Comparison of ENCODE assay signal across 16 mouse cellular contexts in genomic region chr2:152346776-152347465, GRCm38 (mm10). TPM values are rescaled to one million over a fixed set of nuclear protein-coding genes. Genes with fewer than 3 reads are reported as not detected.
A peak's percentile ranks its signal among the peaks of the same experiment; 100 is the strongest.
DNase-seq lines count a peak whose midpoint lies in the region; ATAC-seq and TF ChIP-seq lines count a peak whose summit lies in the region.
"Had no signal": no experiment of that assay in that cellular context is flagged by ENCODE, and none has a peak within 500 bp of the region (broad histone marks: within the 10 kb centered on the region; RNA-seq: fewer than 3 reads in every experiment).

No protein-coding gene starts in this region.

- no peaks in the 10 kb centered on the region for H3K36me3 ChIP-seq in limb, embryonic 14.5 days (ENCODE audit: control insufficient read depth, insufficient read depth, low read length)
- no peaks in the 10 kb centered on the region for H3K36me3 ChIP-seq in limb, embryonic 10.5 days
- H3K36me3 ChIP-seq in forebrain, embryonic 16.5 days (ENCODE audit: control insufficient read depth, insufficient read depth), result no peaks in the 10 kb centered on the region
- H3K36me3 ChIP-seq: embryonic facial prominence, embryonic 12.5 days; hindbrain, embryonic 12.5 days; midbrain, embryonic 10.5 days had no signal

- H3K4me3 ChIP-seq in limb, embryonic 14.5 days (replicated peaks; ENCODE audit: low read length), result no peak overlapping the region
- no peak overlapping the region for H3K4me3 ChIP-seq in limb, embryonic 10.5 days
- H3K4me3 ChIP-seq in forebrain, embryonic 16.5 days (replicated peaks; ENCODE audit: low read length), result no peak overlapping the region
- H3K4me3 ChIP-seq: embryonic facial prominence, embryonic 12.5 days; hindbrain, embryonic 12.5 days; left cerebral cortex, adult 2 months; midbrain, embryonic 10.5 days had no signal

- no peak for TF ChIP-seq POLR2A in limb, embryonic 14.5 days (IDR thresholded peaks at IDR 0.05; ENCODE audit: borderline replicate concordance, extremely low read depth, insufficient read depth, insufficient read length)

- 39% methylated on average over 9 of the region's 9 CpGs for WGBS in limb, embryonic 14.5 days
- 45% methylated on average over 9 of the region's 9 CpGs for WGBS in limb, embryonic 10.5 days
- WGBS in forebrain, embryonic 16.5 days, result 56% methylated on average over 9 of the region's 9 CpGs

- no peak overlapping the region for H3K4me2 ChIP-seq in limb, embryonic 14.5 days (replicated peaks; ENCODE audit: low read depth, low read length, severe bottlenecking)
- no peak overlapping the region for H3K4me2 ChIP-seq in forebrain, embryonic 16.5 days (ENCODE audit: low read length)
- H3K4me2 ChIP-seq: embryonic facial prominence, embryonic 12.5 days; hindbrain, embryonic 12.5 days had no signal

- peak overlapping the region; percentile 2; the same call in 1 of the 2 replicates for H3K9ac ChIP-seq in limb, embryonic 14.5 days (ENCODE audit: low read depth, low read length, severe bottlenecking)
- no peak overlapping the region for H3K9ac ChIP-seq in forebrain, embryonic 16.5 days (replicated peaks; ENCODE audit: low read depth, low read length)
- H3K9ac ChIP-seq: embryonic facial prominence, embryonic 12.5 days; hindbrain, embryonic 12.5 days had no signal

- no peak for ATAC-seq in limb, embryonic 14.5 days (ENCODE audit: low FRiP score, low read depth)
- no peak for ATAC-seq in forebrain, embryonic 16.5 days
- ATAC-seq: intestine, postnatal 0 days had no signal

- DNase-seq in limb, embryonic 14.5 days (ENCODE audit: low spot score), result no peak
- DNase-seq in limb, embryonic 10.5 days (ENCODE audit: low spot score), result no peak
- DNase-seq in adipocyte (ENCODE audit: low spot score) (peak; percentile 81), liver (peak; percentile 60)
- DNase-seq in yolk sac, embryonic 10.5 days (ENCODE audit: low spot score), result peak; percentile 44
- no peak for DNase-seq in retina, embryonic 14.5 days (ENCODE audit: low spot score)
- DNase-seq: cerebellum, adult 8-10 months; lung, adult 2 months; thymus, postnatal 36 days had no signal

- no peak overlapping the region for H3K27ac ChIP-seq in limb, embryonic 14.5 days (replicated peaks; ENCODE audit: low read depth, low read length)
- H3K27ac ChIP-seq in limb, embryonic 10.5 days, result no peak overlapping the region
- H3K27ac ChIP-seq in forebrain, embryonic 16.5 days (ENCODE audit: low read length), result no peak overlapping the region
- H3K27ac ChIP-seq: embryonic facial prominence, embryonic 12.5 days; hindbrain, embryonic 12.5 days; left cerebral cortex, adult 2 months; midbrain, embryonic 10.5 days; stomach, postnatal 0 days had no signal

- 0 out of 2 replicates have a peak, but pooled peaks cover 2% of the 10 kb centered on the region for H3K4me1 ChIP-seq in limb, embryonic 14.5 days (ENCODE audit: control insufficient read depth, insufficient read depth, low read length)
- peaks cover 23% of the 10 kb centered on the region for H3K4me1 ChIP-seq in limb, embryonic 10.5 days
- H3K4me1 ChIP-seq in forebrain, embryonic 16.5 days (replicated peaks; ENCODE audit: control insufficient read depth, insufficient read depth, low read length), result peaks cover 7% of the 10 kb centered on the region

- H3K27me3 ChIP-seq in limb, embryonic 14.5 days (ENCODE audit: control insufficient read depth, insufficient read depth, low read length), result no peaks in the 10 kb centered on the region
- H3K27me3 ChIP-seq in limb, embryonic 10.5 days (ENCODE audit: low read depth, poor library complexity, severe bottlenecking), result peaks cover 34% of the 10 kb centered on the region
- peaks cover 2% of the 10 kb centered on the region for H3K27me3 ChIP-seq in forebrain, embryonic 16.5 days (replicated peaks; ENCODE audit: control insufficient read depth, insufficient read depth, low read length)

- H3K9me3 ChIP-seq in limb, embryonic 14.5 days (ENCODE audit: control insufficient read depth, low read length), result no peaks in the 10 kb centered on the region
- H3K9me3 ChIP-seq in limb, embryonic 10.5 days (replicated peaks), result no peaks in the 10 kb centered on the region
- H3K9me3 ChIP-seq in forebrain, embryonic 16.5 days (ENCODE audit: control insufficient read depth, low read length), result no peaks in the 10 kb centered on the region
- H3K9me3 ChIP-seq: embryonic facial prominence, embryonic 12.5 days; hindbrain, embryonic 12.5 days; midbrain, embryonic 10.5 days had no signal

RNA-seq across cellular contexts. Expression of gene Trib3, which starts 3.1 kb away (rescaled TPM):
- 0.77 and 0.99 TPM in 2 replicates for polyA plus RNA-seq in limb, embryonic 14.5 days (2012; rRNA removed)
- 1.2 and 1.4 TPM in 2 replicates for polyA plus RNA-seq in limb, embryonic 14.5 days (2014; fragmentation: Nextera tagmentation; extraction: Ambion mirVana)
- polyA plus RNA-seq in limb, embryonic 10.5 days (2016; fragmentation: Nextera tagmentation; extraction: Ambion mirVana), result 2.6 and 3.2 TPM in 2 replicates
- 0.78 and 1.9 TPM in 2 replicates for polyA plus RNA-seq in forebrain, embryonic 16.5 days (2015; fragmentation: Nextera tagmentation; extraction: Ambion mirVana)

RNA-seq across cellular contexts. Expression of gene Rbck1, which starts 14.5 kb away (rescaled TPM):
- 219 and 287 TPM in 2 replicates for polyA plus RNA-seq in limb, embryonic 14.5 days (2012; rRNA removed)
- 89.5 and 94.1 TPM in 2 replicates for polyA plus RNA-seq in limb, embryonic 14.5 days (2014; fragmentation: Nextera tagmentation; extraction: Ambion mirVana)
- polyA plus RNA-seq in limb, embryonic 10.5 days (2016; fragmentation: Nextera tagmentation; extraction: Ambion mirVana), result 85.8 and 92.6 TPM in 2 replicates
- 104 and 111 TPM in 2 replicates for polyA plus RNA-seq in forebrain, embryonic 16.5 days (2015; fragmentation: Nextera tagmentation; extraction: Ambion mirVana)

RNA-seq across cellular contexts. Expression of gene Nrsn2, which starts 29.5 kb away (rescaled TPM):
- polyA plus RNA-seq in limb, embryonic 14.5 days (2012; rRNA removed), result 3.6 and 4.9 TPM in 2 replicates
- polyA plus RNA-seq in limb, embryonic 14.5 days (2014; fragmentation: Nextera tagmentation; extraction: Ambion mirVana), result 2.5 and 2.7 TPM in 2 replicates
- polyA plus RNA-seq in limb, embryonic 10.5 days (2016; fragmentation: Nextera tagmentation; extraction: Ambion mirVana), result 0.59 and 1.4 TPM in 2 replicates
- polyA plus RNA-seq in forebrain, embryonic 16.5 days (2015; fragmentation: Nextera tagmentation; extraction: Ambion mirVana), result 10.5 and 22.6 TPM in 2 replicates
- polyA plus RNA-seq: lung, adult 2 months had no signal

RNA-seq across cellular contexts. Expression of gene Sox12, which starts 50.9 kb away (rescaled TPM):
- polyA plus RNA-seq in limb, embryonic 14.5 days (2012; rRNA removed), result 48.8 and 60.7 TPM in 2 replicates
- 13.5 and 17.1 TPM in 2 replicates for polyA plus RNA-seq in limb, embryonic 14.5 days (2014; fragmentation: Nextera tagmentation; extraction: Ambion mirVana)
- polyA plus RNA-seq in limb, embryonic 10.5 days (2016; fragmentation: Nextera tagmentation; extraction: Ambion mirVana), result 9.9 and 11.8 TPM in 2 replicates
- polyA plus RNA-seq in forebrain, embryonic 16.5 days (2015; fragmentation: Nextera tagmentation; extraction: Ambion mirVana), result 15.8 and 16.8 TPM in 2 replicates

RNA-seq across cellular contexts. Expression of gene Tbc1d20, which starts 53.3 kb away (rescaled TPM):
- polyA plus RNA-seq in limb, embryonic 14.5 days (2012; rRNA removed), result 63.1 and 71.2 TPM in 2 replicates
- polyA plus RNA-seq in limb, embryonic 14.5 days (2014; fragmentation: Nextera tagmentation; extraction: Ambion mirVana), result 32.0 and 39.3 TPM in 2 replicates
- polyA plus RNA-seq in limb, embryonic 10.5 days (2016; fragmentation: Nextera tagmentation; extraction: Ambion mirVana), result 31.2 and 37.1 TPM in 2 replicates
- 36.0 and 37.7 TPM in 2 replicates for polyA plus RNA-seq in forebrain, embryonic 16.5 days (2015; fragmentation: Nextera tagmentation; extraction: Ambion mirVana)

Comparison
In these comparisons a context has a peak if more than half of its experiments do, and no peak if none do; other contexts are left out.
1. DNase-seq: peak in adipocyte (single experiment), liver (single experiment) and yolk sac, embryonic 10.5 days (single experiment); none in limb, embryonic 14.5 days (single experiment), limb, embryonic 10.5 days (single experiment) and retina, embryonic 14.5 days (single experiment).